Mouse (Mus musculus): ENCODE measurements around the gene Gpsm1.
A peak's percentile ranks its signal among the peaks of the same experiment; 100 is the strongest.
"Not testable (repeated sequence)": the region's sequence is repeated elsewhere in the genome, so short reads cannot be mapped to it uniquely, and the experiment has no call there.

Gene Gpsm1

GRCm38 (mm10) chr2:26380131-26380771, 64.9 kb downstream of the Gpsm1 start, which contains the start of gene Snapc4:
Gene Snapc4 (minus strand): TSS chr2:26380653.
- peak; percentile 90 for DNase-seq (ENCODE audit: low spot score)

DNA sequence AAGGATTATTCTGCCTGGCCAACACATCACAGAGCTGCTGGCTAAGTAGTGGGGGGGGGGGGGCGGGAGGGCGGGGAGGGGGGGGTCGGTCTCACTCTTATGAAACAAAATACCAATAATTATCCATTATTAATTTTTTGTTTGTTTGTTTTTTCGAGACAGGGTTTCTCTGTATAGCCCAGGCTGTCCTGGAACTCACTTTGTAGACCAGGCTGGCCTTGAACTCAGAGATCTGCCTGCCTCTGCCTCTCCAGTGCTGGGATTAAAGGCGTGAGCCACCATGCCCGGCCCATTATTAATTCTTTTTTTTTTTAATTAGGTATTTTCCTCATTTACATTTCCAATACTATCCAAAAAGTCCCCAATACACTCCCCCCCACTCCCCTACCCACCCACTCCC, 65.6 kb downstream of the Gpsm1 start:
- not testable (repeated sequence) for DNase-seq (ENCODE audit: low spot score)

GRCm38 (mm10) chr2:26387713-26388112, 72.4 kb downstream of the Gpsm1 start:
- no peak for DNase-seq (ENCODE audit: low spot score)

- DNase-seq (ENCODE audit: low spot score) = no peak
Observed at GRCm38 (mm10) chr2:26388682-26389153, 73.4 kb downstream of the Gpsm1 start.

GRCm38 (mm10) chr2:26389154-26389690, 73.9 kb downstream of the Gpsm1 start, which contains the start of the genes Entr1 and Pmpca:
Gene Entr1 (minus strand): TSS chr2:26389316.
Gene Pmpca (plus strand): TSS chr2:26389339.
- DNase-seq (ENCODE audit: low spot score) = peak; percentile 90

- DNase-seq (ENCODE audit: low spot score) = no peak
Observed at GRCm38 (mm10) chr2:26390954-26391353, 75.6 kb downstream of the Gpsm1 start.

- no peak for DNase-seq (ENCODE audit: low spot score)
Observed at GRCm38 (mm10) chr2:26391617-26392016, 76.3 kb downstream of the Gpsm1 start.
